Mouse (Mus musculus) kidney, adult 8-10 months (tissue): ENCODE measurements at regions not wholly inside any gene's neighbourhood (a gene's known extent, or its start where the extent isn't known, plus 50 kb on each side); places are given as distances from the start of the nearest gene placed in this dataset.

ENCODE experiments used
- DNase-seq, 2 experiments: peaks; one replicate each; pipeline ENCODE4 v3.0.0; 2022

- peak in 1 of 2 experiments; percentile 13 for DNase-seq
Observed at GRCm38 (mm10) chrX:119852436-119852835, 74.6 kb upstream of the Pabpc5 start.
